Mouse (Mus musculus) right cerebral cortex, postnatal 4 days (tissue): ENCODE results near the gene Foxp1.

Experiments used
- DNase-seq: peaks from one replicate; pipeline ENCODE4 v3.0.0-alpha.2; 2022

The Foxp1 gene

GRCm38 (mm10) chr6:99007542-99007941 is 515.0 kb downstream of the Foxp1 start:
- DNase-seq, result no peak

GRCm38 (mm10) chr6:99004255-99004997 is 518.1 kb downstream of the Foxp1 start:
- DNase-seq, result no peak

GRCm38 (mm10) chr6:99003108-99003709 is 519.3 kb downstream of the Foxp1 start:
- DNase-seq, result no peak

- no peak for DNase-seq
These were observed 520.9 kb downstream of the Foxp1 start for GRCm38 (mm10) chr6:99001637-99002036.

- DNase-seq, result no peak
These were observed 523.3 kb downstream of the Foxp1 start for GRCm38 (mm10) chr6:98998971-98999932.

GRCm38 (mm10) chr6:98997742-98998141 is 524.8 kb downstream of the Foxp1 start:
- no peak for DNase-seq

- no peak for DNase-seq
These were observed 525.7 kb downstream of the Foxp1 start for GRCm38 (mm10) chr6:98996822-98997221.

- DNase-seq, result no peak
These were observed 526.2 kb downstream of the Foxp1 start for GRCm38 (mm10) chr6:98996346-98996745.

GRCm38 (mm10) chr6:98995681-98996080 is 526.8 kb downstream of the Foxp1 start:
- no peak for DNase-seq

- DNase-seq, result no peak
These were observed 527.6 kb downstream of the Foxp1 start for GRCm38 (mm10) chr6:98994902-98995301.

- DNase-seq, result no peak
These were observed 528.3 kb downstream of the Foxp1 start for GRCm38 (mm10) chr6:98994104-98994787.

- DNase-seq, result no peak
These were observed 529.3 kb downstream of the Foxp1 start for GRCm38 (mm10) chr6:98993231-98993630.

GRCm38 (mm10) chr6:98992772-98993147 is 529.8 kb downstream of the Foxp1 start:
- no peak for DNase-seq

- no peak for DNase-seq
These were observed 530.4 kb downstream of the Foxp1 start for GRCm38 (mm10) chr6:98991900-98992771.

- DNase-seq, result no peak
These were observed 534.9 kb downstream of the Foxp1 start for GRCm38 (mm10) chr6:98987533-98988169.

- no peak for DNase-seq
These were observed 537.1 kb downstream of the Foxp1 start for GRCm38 (mm10) chr6:98985452-98985851.

- DNase-seq, result no peak
These were observed 537.9 kb downstream of the Foxp1 start for GRCm38 (mm10) chr6:98984626-98985025.

- no peak for DNase-seq
These were observed 538.5 kb downstream of the Foxp1 start for GRCm38 (mm10) chr6:98984026-98984425.

GRCm38 (mm10) chr6:98983311-98983838 is 539.1 kb downstream of the Foxp1 start:
- DNase-seq, result no peak

- DNase-seq, result no peak
These were observed 541.3 kb downstream of the Foxp1 start for GRCm38 (mm10) chr6:98981265-98981664.

GRCm38 (mm10) chr6:98980432-98980831 is 542.1 kb downstream of the Foxp1 start:
- no peak for DNase-seq
